In the genomic region with DNA sequence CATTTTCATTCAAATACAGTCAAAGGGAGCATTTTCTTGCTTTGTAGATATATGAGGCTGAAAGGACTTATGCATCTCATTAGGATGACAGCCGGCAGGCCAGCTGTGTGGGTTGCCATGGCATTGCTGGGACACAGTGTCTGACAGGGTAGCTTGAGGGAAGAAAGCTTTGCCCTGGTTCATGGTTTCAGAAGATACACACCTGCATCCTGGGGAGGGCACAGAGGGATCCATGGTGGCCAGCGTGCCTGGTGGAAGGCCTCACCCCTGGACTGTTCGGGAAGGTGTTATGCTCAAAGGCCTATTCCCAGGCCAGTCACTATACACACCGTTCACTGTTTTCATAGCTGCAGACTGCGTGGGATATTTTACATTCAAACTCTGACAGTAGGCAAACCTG, we compare ENCODE assay signal across 14 mouse cellular contexts. TPM values are rescaled to one million over a fixed set of nuclear protein-coding genes. Genes with fewer than 3 reads are reported as not detected.
DNase-seq lines count a peak whose midpoint lies in the region; ATAC-seq and TF ChIP-seq lines count a peak whose summit lies in the region.
"Had no signal": no experiment of that assay in that cellular context is flagged by ENCODE, and none has a peak within 500 bp of the region (broad histone marks: within the 10 kb centered on the region; RNA-seq: fewer than 3 reads in every experiment).

No protein-coding gene starts in this region.

- H3K4me2 ChIP-seq in forebrain, embryonic 11.5 days (ENCODE audit: low read depth, low read length, severe bottlenecking) = no peak overlapping the region
- no peak overlapping the region for H3K4me2 ChIP-seq in forebrain, postnatal 0 days (ENCODE audit: low read depth)
- no peak overlapping the region for H3K4me2 ChIP-seq in limb, embryonic 11.5 days (ENCODE audit: low read depth, severe bottlenecking)
- H3K4me2 ChIP-seq in neural tube, embryonic 13.5 days = no peak overlapping the region
- no peak overlapping the region for H3K4me2 ChIP-seq in heart, embryonic 12.5 days
- H3K4me2 ChIP-seq: liver, embryonic 11.5 days had no signal

- no peak overlapping the region for H3K4me3 ChIP-seq in forebrain, embryonic 11.5 days (ENCODE audit: low read depth, low read length)
- H3K4me3 ChIP-seq in forebrain, embryonic 10.5 days = no peak overlapping the region
- no peak overlapping the region for H3K4me3 ChIP-seq in forebrain, postnatal 0 days (ENCODE audit: low read depth, low read length)
- no peak overlapping the region for H3K4me3 ChIP-seq in limb, embryonic 11.5 days (ENCODE audit: low read depth, low read length)
- no peak overlapping the region for H3K4me3 ChIP-seq in neural tube, embryonic 13.5 days
- no peak overlapping the region for H3K4me3 ChIP-seq in heart, embryonic 12.5 days
- H3K4me3 ChIP-seq: megakaryocyte, embryonic 14.5 days had no signal

- no peak for DNase-seq in forebrain, embryonic 11.5 days (ENCODE audit: low spot score)
- DNase-seq in forebrain, embryonic 10.5 days (ENCODE audit: extremely low spot score, low spot score) = no peak
- DNase-seq in forebrain, postnatal 0 days = peak; percentile 52
- DNase-seq in limb, embryonic 11.5 days (ENCODE audit: low spot score) = no peak
- DNase-seq in gastrocnemius, postnatal 25 days = no peak
- no peak for DNase-seq in right cerebral cortex, postnatal 14 days
- DNase-seq: cerebellum, adult 8-10 months; gastrocnemius, postnatal 14 days; right cerebral cortex, postnatal 4 days; thymus, postnatal 36 days had no signal

- TF ChIP-seq CTCF in forebrain, postnatal 0 days (IDR thresholded peaks at IDR 0.05; ENCODE audit: low read depth) = no peak

- H3K4me1 ChIP-seq in forebrain, embryonic 11.5 days (replicated peaks; ENCODE audit: control insufficient read depth, insufficient read depth, low read length) = no peaks in the 10 kb centered on the region
- no peaks in the 10 kb centered on the region for H3K4me1 ChIP-seq in forebrain, embryonic 10.5 days
- no peaks in the 10 kb centered on the region for H3K4me1 ChIP-seq in forebrain, postnatal 0 days (ENCODE audit: insufficient read depth)
- no peaks in the 10 kb centered on the region for H3K4me1 ChIP-seq in limb, embryonic 11.5 days (ENCODE audit: control insufficient read depth, insufficient read depth, low read length)
- peaks cover 4% of the 10 kb centered on the region for H3K4me1 ChIP-seq in neural tube, embryonic 13.5 days (replicated peaks)
- H3K4me1 ChIP-seq in heart, embryonic 12.5 days (replicated peaks) = no peaks in the 10 kb centered on the region
- H3K4me1 ChIP-seq: megakaryocyte, embryonic 14.5 days had no signal

- H3K9ac ChIP-seq in forebrain, embryonic 11.5 days (ENCODE audit: low read length) = no peak overlapping the region
- no peak overlapping the region for H3K9ac ChIP-seq in forebrain, postnatal 0 days
- no peak overlapping the region for H3K9ac ChIP-seq in limb, embryonic 11.5 days (ENCODE audit: low read length)
- no peak overlapping the region for H3K9ac ChIP-seq in neural tube, embryonic 13.5 days
- H3K9ac ChIP-seq in heart, embryonic 12.5 days = no peak overlapping the region

- no peaks in the 10 kb centered on the region for H3K36me3 ChIP-seq in forebrain, embryonic 11.5 days (ENCODE audit: control insufficient read depth, insufficient read depth, low read length)
- H3K36me3 ChIP-seq in forebrain, embryonic 10.5 days (replicated peaks) = no peaks in the 10 kb centered on the region
- no peaks in the 10 kb centered on the region for H3K36me3 ChIP-seq in forebrain, postnatal 0 days (ENCODE audit: insufficient read depth)
- H3K36me3 ChIP-seq in limb, embryonic 11.5 days (ENCODE audit: control insufficient read depth, insufficient read depth, low read length) = no peaks in the 10 kb centered on the region
- H3K36me3 ChIP-seq in neural tube, embryonic 13.5 days = no peaks in the 10 kb centered on the region
- no peaks in the 10 kb centered on the region for H3K36me3 ChIP-seq in heart, embryonic 12.5 days

- no peaks in the 10 kb centered on the region for H3K27me3 ChIP-seq in forebrain, embryonic 11.5 days (ENCODE audit: control insufficient read depth, insufficient read depth, low read length)
- H3K27me3 ChIP-seq in forebrain, embryonic 10.5 days (ENCODE audit: poor library complexity, severe bottlenecking) = no peaks in the 10 kb centered on the region
- no peaks in the 10 kb centered on the region for H3K27me3 ChIP-seq in forebrain, postnatal 0 days (ENCODE audit: insufficient read depth, low read length)
- H3K27me3 ChIP-seq in limb, embryonic 11.5 days (ENCODE audit: control insufficient read depth, insufficient read depth, low read length) = no peaks in the 10 kb centered on the region
- no peaks in the 10 kb centered on the region for H3K27me3 ChIP-seq in neural tube, embryonic 13.5 days
- H3K27me3 ChIP-seq in heart, embryonic 12.5 days (replicated peaks) = no peaks in the 10 kb centered on the region
- H3K27me3 ChIP-seq: megakaryocyte, embryonic 14.5 days had no signal

- 85% methylated on average over 5 of the region's 5 CpGs for WGBS in forebrain, embryonic 11.5 days
- WGBS in forebrain, embryonic 10.5 days = 86% methylated on average over 5 of the region's 5 CpGs
- 66% methylated on average over 5 of the region's 5 CpGs for WGBS in forebrain, postnatal 0 days
- 82% methylated on average over 5 of the region's 5 CpGs for WGBS in limb, embryonic 11.5 days
- WGBS in neural tube, embryonic 13.5 days = 72% methylated on average over 5 of the region's 5 CpGs
- 81% methylated on average over 5 of the region's 5 CpGs for WGBS in heart, embryonic 12.5 days

- H3K27ac ChIP-seq in forebrain, embryonic 11.5 days (ENCODE audit: low read depth, low read length) = no peak overlapping the region
- no peak overlapping the region for H3K27ac ChIP-seq in forebrain, embryonic 10.5 days
- no peak overlapping the region for H3K27ac ChIP-seq in forebrain, postnatal 0 days (ENCODE audit: low read depth, low read length)
- no peak overlapping the region for H3K27ac ChIP-seq in limb, embryonic 11.5 days (replicated peaks; ENCODE audit: low read depth, low read length)
- no peak overlapping the region for H3K27ac ChIP-seq in neural tube, embryonic 13.5 days (replicated peaks)
- no peak overlapping the region for H3K27ac ChIP-seq in heart, embryonic 12.5 days (ENCODE audit: poor library complexity, severe bottlenecking)

- ATAC-seq in forebrain, embryonic 11.5 days (replicated peaks; ENCODE audit: low FRiP score) = 0 out of 2 replicates have a peak, but pooled peaks have one; percentile 39
- peak; percentile 93 for ATAC-seq in forebrain, postnatal 0 days
- 0 out of 2 replicates have a peak, but pooled peaks have one; percentile 39 for ATAC-seq in limb, embryonic 11.5 days (ENCODE audit: insufficient number of reproducible peaks, low FRiP score, low TSS enrichment, low read depth)
- peak; percentile 59; the same call in 1 of the 2 replicates for ATAC-seq in neural tube, embryonic 13.5 days (ENCODE audit: low read depth)
- ATAC-seq in heart, embryonic 12.5 days (ENCODE audit: insufficient number of reproducible peaks, low FRiP score) = no peak

- H3K9me3 ChIP-seq in forebrain, embryonic 11.5 days (ENCODE audit: control insufficient read depth, low read length) = no peaks in the 10 kb centered on the region
- H3K9me3 ChIP-seq in forebrain, embryonic 10.5 days = no peaks in the 10 kb centered on the region
- H3K9me3 ChIP-seq in forebrain, postnatal 0 days (ENCODE audit: low read length) = no peaks in the 10 kb centered on the region
- no peaks in the 10 kb centered on the region for H3K9me3 ChIP-seq in limb, embryonic 11.5 days (ENCODE audit: control insufficient read depth, low read length)
- no peaks in the 10 kb centered on the region for H3K9me3 ChIP-seq in neural tube, embryonic 13.5 days
- no peaks in the 10 kb centered on the region for H3K9me3 ChIP-seq in heart, embryonic 12.5 days (replicated peaks)

RNA-seq across cellular contexts. Expression of a gene that starts 29.5 kb away (rescaled TPM):
- polyA plus RNA-seq in forebrain, embryonic 11.5 days (2014; fragmentation: Nextera tagmentation; extraction: Ambion mirVana) = 0.13 TPM in 1 of 2 replicates, not detected in the other
- polyA plus RNA-seq in forebrain, embryonic 10.5 days (2016; fragmentation: Nextera tagmentation; extraction: Ambion mirVana) = not detected in 2 replicates
- total RNA-seq in forebrain, postnatal 0 days (2014; rRNA removed) = 1.3 and 1.8 TPM in 2 replicates
- polyA plus RNA-seq in forebrain, postnatal 0 days (2015; fragmentation: Nextera tagmentation; extraction: Ambion mirVana) = 0.84 and 1.2 TPM in 2 replicates
- polyA plus RNA-seq in limb, embryonic 11.5 days (2014; fragmentation: Nextera tagmentation; extraction: Ambion mirVana) = 0.67 and 1.1 TPM in 2 replicates
- 0.17 and 0.25 TPM in 2 replicates for polyA plus RNA-seq in neural tube, embryonic 13.5 days (2015; fragmentation: Nextera tagmentation; extraction: Ambion mirVana)
- 10 to 100 TPM; 30.8 to 37.8 TPM for total RNA-seq in gastrocnemius, postnatal 25 days (2021)
- polyA plus RNA-seq in heart, embryonic 12.5 days (2016; fragmentation: Nextera tagmentation; extraction: Ambion mirVana) = 1.00 and 1.2 TPM in 2 replicates
